Mouse (Mus musculus): Measurements from ENCODE around the gene Gdf9. TPM values are rescaled to one million over a fixed set of nuclear protein-coding genes. Genes with fewer than 3 reads are reported as not detected.

The Gdf9 gene
- 0.30 TPM for polyA plus RNA-seq (2015; fragmentation: Illumina TruSeq; extraction: RNeasy Lipid Tissue Mini Kit (QIAGEN cat#74804); ENCODE audit: insufficient read depth, low replicate concordance)

GRCm38 (mm10) chr11:53430670-53431346 is at the start of gene Gdf9, which contains the start of gene Uqcrq:
Gdf9 (plus strand) TSS chr11:53431023.
Uqcrq (minus strand) TSS chr11:53430831.

GRCm38 (mm10) chr11:53423036-53423435 is 7.8 kb upstream of the Gdf9 start, which contains the start of gene Leap2:
Leap2 (minus strand) TSS chr11:53423170.

DNA sequence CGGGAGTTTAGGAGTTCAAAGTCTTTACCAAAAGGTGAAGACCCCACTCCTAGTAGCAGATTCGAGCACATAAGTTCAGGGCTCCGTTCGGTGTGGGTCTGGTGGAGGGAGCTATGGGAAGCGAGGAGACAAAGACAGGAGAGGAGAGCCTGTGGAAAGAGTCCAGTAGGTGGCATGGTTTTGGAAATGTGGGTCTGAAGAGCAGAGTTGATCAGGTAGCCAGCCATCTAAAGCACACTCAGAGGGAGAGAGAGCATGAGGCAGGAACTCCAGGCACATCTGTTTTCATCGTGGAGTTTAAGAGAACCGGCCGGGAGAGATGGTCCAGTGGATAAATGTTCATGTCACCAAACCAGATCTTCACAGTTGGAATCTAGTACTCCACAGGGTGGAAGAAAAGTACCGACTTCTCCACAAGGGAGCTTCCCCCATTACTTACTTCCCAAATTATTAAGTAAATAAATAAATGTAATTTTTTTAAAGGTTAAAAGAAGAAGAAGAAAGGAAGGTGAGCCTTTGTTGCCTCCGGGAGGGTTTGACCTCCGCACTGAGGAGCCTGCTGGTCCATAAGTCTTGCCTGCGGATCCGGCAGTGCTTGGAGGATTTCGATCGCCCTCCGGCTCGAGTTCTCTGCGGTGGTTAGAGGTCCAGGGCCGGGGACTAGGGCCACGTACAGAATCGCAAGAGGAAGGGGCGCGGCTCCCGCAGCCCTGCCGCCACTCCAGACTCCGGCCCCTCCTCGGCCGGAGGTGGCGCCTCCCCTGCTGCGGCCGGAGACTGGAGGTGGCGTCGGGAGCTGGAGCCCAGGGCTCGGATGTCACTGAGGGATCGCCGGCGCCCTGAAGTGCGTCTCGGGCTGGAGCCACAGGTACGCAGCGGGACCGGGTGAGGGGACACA is 25.9 kb downstream of the Gdf9 start, which contains the start of the genes Gm10447 and Shroom1:
Gene Gm10447, minus strand, starts transcription at position 637 of the 898 bp plus-strand sequence.
Gene Shroom1, plus strand, starts transcription at position 732 of the 898 bp plus-strand sequence.

DNA sequence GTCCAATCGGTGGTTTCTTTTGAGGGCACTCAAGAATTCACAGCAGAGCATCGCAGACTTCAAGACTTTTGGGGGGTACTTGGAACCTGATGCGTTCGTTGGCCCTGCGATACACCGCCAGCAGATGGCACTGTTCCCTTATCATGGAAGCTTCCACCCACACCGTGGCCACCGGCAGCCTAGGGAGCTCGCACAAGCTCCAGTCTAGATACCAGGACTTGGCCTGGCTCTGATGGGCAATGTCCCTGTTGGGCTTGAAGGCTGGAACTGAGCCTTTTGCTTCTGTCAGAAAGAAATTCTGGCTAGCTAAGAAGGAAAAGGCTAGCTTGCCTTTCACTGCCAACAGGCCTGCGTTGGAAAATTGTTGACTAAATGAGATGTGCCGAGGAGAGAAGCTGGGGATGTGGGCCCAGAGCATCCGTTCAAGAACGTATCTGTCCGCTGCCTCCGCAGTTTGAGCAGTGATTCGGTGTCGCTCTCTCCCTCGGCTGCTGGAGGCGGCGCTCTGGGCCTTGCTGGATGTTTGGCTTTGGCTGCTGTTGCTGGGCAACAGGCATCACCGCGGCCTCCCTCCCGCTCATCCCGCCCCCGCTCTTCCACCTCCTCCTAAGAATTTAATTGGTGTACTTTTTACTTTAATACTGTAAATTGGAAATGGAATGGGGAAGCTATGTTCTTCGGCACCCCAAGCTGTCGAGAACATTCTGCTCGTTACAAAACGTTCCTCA is 39.3 kb downstream of the Gdf9 start, which contains the start of gene Gm9837:
Gene Gm9837, minus strand, starts transcription at position 512 of the 728 bp plus-strand sequence.

GRCm38 (mm10) chr11:53479783-53480301 is 49.0 kb downstream of the Gdf9 start, which contains the start of the genes Gm9945 and Sowaha:
Gm9945 (plus strand) TSS chr11:53480166.
Sowaha (minus strand) TSS chr11:53480274.

Other genes with a start within 250 kb of the Gdf9 start
- gene Hspa4, start 130.6 kb upstream of the Gdf9 start, polyA plus RNA-seq (2015; fragmentation: Illumina TruSeq; extraction: RNeasy Lipid Tissue Mini Kit (QIAGEN cat#74804); ENCODE audit: insufficient read depth, low replicate concordance) = 202 TPM
- 21.9 TPM for gene Zcchc10, start 106.3 kb upstream of the Gdf9 start, polyA plus RNA-seq (2015; fragmentation: Illumina TruSeq; extraction: RNeasy Lipid Tissue Mini Kit (QIAGEN cat#74804); ENCODE audit: insufficient read depth, low replicate concordance)
- gene Aff4, start 80.2 kb upstream of the Gdf9 start, polyA plus RNA-seq (2015; fragmentation: Illumina TruSeq; extraction: RNeasy Lipid Tissue Mini Kit (QIAGEN cat#74804); ENCODE audit: insufficient read depth, low replicate concordance) = 99.6 TPM
- gene Leap2, start 7.9 kb upstream of the Gdf9 start, polyA plus RNA-seq (2015; fragmentation: Illumina TruSeq; extraction: RNeasy Lipid Tissue Mini Kit (QIAGEN cat#74804); ENCODE audit: insufficient read depth, low replicate concordance) = not detected
- gene Uqcrq, start 192 bp upstream of the Gdf9 start, polyA plus RNA-seq (2015; fragmentation: Illumina TruSeq; extraction: RNeasy Lipid Tissue Mini Kit (QIAGEN cat#74804); ENCODE audit: insufficient read depth, low replicate concordance) = 39.4 TPM
- gene Gm10447, start 26.1 kb downstream of the Gdf9 start, polyA plus RNA-seq (2015; fragmentation: Illumina TruSeq; extraction: RNeasy Lipid Tissue Mini Kit (QIAGEN cat#74804); ENCODE audit: insufficient read depth, low replicate concordance) = not detected
- gene Shroom1, start 26.2 kb downstream of the Gdf9 start, polyA plus RNA-seq (2015; fragmentation: Illumina TruSeq; extraction: RNeasy Lipid Tissue Mini Kit (QIAGEN cat#74804); ENCODE audit: insufficient read depth, low replicate concordance) = 0.75 TPM
- not detected for gene Gm9837, start 39.5 kb downstream of the Gdf9 start, polyA plus RNA-seq (2015; fragmentation: Illumina TruSeq; extraction: RNeasy Lipid Tissue Mini Kit (QIAGEN cat#74804); ENCODE audit: insufficient read depth, low replicate concordance)
- gene Gm9945, start 49.1 kb downstream of the Gdf9 start, polyA plus RNA-seq (2015; fragmentation: Illumina TruSeq; extraction: RNeasy Lipid Tissue Mini Kit (QIAGEN cat#74804); ENCODE audit: insufficient read depth, low replicate concordance) = not detected
- gene Sowaha, start 49.3 kb downstream of the Gdf9 start, polyA plus RNA-seq (2015; fragmentation: Illumina TruSeq; extraction: RNeasy Lipid Tissue Mini Kit (QIAGEN cat#74804); ENCODE audit: insufficient read depth, low replicate concordance) = 3.5 TPM
- gene Sept8, start 88.2 kb downstream of the Gdf9 start, polyA plus RNA-seq (2015; fragmentation: Illumina TruSeq; extraction: RNeasy Lipid Tissue Mini Kit (QIAGEN cat#74804); ENCODE audit: insufficient read depth, low replicate concordance) = 19.9 TPM
- 6.2 TPM for gene Kif3a, start 136.4 kb downstream of the Gdf9 start, polyA plus RNA-seq (2015; fragmentation: Illumina TruSeq; extraction: RNeasy Lipid Tissue Mini Kit (QIAGEN cat#74804); ENCODE audit: insufficient read depth, low replicate concordance)
- 2.6 TPM for gene Il4, start 187.6 kb downstream of the Gdf9 start, polyA plus RNA-seq (2015; fragmentation: Illumina TruSeq; extraction: RNeasy Lipid Tissue Mini Kit (QIAGEN cat#74804); ENCODE audit: insufficient read depth, low replicate concordance)
- gene Il13, start 203.7 kb downstream of the Gdf9 start, polyA plus RNA-seq (2015; fragmentation: Illumina TruSeq; extraction: RNeasy Lipid Tissue Mini Kit (QIAGEN cat#74804); ENCODE audit: insufficient read depth, low replicate concordance) = not detected